Mouse (Mus musculus) lung, postnatal 0 days (tissue): ENCODE results near the gene Gm20425.

ENCODE experiments used
- CTCF ChIP-seq: IDR thresholded peaks from 2 replicates; pipeline ENCODE4 v1.5.1; 2016; ENCODE audit warnings: antibody characterized with exemption, mild to moderate bottlenecking
- EP300 ChIP-seq: IDR thresholded peaks from 2 replicates; pipeline ENCODE4 v1.6.1; 2016; ENCODE audit warnings: antibody characterized with exemption, mild to moderate bottlenecking, control low read depth

GRCm38 (mm10) chr9:103265778-103266177 lies 35.7 kb upstream of the Gm20425 start:
- TF ChIP-seq CTCF (0 out of 2 replicates have a peak, but pooled peaks have one; percentile 7), EP300 (no peak)
